Mouse (Mus musculus): ENCODE data around the gene Cpa2. TPM values are rescaled to one million over a fixed set of nuclear protein-coding genes. Genes with fewer than 3 reads are reported as not detected.
A peak's percentile ranks its signal among the peaks of the same experiment; 100 is the strongest.

The Cpa2 gene
- polyA plus RNA-seq, 2 experiments from 2014 or later = 1.0 to 1.2 TPM

DNA sequence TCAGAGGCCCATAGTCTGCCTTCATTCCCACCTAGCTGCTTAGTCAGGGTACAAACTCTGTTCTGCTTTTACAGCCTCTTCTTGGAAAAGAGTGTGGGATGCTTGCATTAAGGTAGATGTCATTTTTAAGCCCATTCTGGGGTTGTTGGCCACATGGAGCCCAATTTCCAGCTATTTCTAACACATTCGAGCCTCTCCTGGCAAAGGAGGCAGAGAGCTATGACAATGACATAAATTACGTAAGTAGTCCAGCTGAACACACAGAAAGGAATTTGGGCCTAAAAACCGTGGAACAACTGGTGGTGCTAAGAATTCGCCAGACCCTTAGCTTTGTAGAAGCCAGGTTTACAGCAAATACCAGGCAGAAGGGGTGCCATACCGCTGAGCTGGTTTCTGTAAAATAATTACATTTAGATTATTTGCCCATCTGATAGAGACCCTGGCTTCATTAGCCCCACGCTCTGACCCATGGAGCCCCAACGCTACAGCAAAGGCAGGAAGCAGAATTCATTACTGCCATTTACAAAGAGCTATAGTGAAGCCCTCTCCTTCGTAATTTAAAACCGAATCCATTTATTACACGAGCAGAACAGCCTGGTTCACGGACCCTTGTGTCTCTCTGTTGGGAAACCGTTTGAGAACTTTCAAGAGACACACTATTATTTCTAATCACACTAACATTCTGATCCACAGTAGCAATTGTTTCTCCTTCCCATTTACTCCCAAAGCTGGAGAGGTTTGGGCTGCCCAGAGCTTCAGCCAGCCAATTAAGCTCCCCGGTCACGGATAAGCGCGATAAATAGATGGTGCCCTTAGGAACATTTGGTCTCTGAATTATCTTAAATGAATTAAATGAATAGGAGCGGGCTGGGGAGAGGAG is 38.8 kb downstream of the Cpa2 start:
- ATAC-seq = no peak

DNA sequence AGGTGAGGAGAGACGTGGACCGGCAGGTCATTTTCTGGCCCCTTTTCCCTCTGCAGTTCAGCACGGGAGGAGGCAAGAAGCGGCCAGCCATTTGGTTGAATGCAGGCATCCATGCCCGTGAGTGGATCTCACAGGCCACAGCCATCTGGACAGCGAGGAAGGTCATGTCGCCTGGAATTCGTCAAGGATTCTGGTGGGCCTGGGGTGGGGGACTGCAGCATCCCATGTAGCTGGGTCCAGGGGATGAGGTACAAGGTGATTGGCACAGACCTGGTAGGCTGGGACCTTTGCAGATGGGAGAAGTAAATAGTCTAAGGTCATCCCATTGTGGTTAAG is 39.4 kb downstream of the Cpa2 start:
- ATAC-seq = no peak

DNA sequence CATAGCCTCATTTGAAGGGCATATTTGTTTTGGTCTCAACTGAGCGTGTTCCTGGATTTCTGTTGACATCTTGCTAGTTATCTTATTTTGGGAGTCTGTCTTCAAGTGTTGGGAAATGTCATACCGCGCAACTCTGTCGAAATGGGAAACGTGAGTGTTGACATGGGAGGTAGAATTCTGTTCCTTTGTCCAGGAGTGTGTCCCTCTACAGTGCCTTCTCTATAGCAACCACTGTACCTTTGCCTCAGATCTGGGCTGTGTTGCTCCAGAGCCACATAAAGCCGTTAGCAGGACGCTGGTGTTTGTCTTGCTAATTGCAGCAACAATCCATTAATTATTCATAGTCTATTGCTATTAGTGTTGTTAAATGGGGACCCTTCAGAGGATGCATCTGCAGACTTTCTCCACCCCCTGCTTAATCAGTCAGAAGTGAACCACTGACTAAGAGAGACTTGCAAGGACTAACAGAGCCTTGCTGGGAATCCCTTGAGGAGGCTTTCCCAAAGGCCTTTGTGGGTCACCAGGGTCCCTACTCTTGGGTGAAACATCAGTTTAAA is 45.6 kb downstream of the Cpa2 start:
- no peak for ATAC-seq

DNA sequence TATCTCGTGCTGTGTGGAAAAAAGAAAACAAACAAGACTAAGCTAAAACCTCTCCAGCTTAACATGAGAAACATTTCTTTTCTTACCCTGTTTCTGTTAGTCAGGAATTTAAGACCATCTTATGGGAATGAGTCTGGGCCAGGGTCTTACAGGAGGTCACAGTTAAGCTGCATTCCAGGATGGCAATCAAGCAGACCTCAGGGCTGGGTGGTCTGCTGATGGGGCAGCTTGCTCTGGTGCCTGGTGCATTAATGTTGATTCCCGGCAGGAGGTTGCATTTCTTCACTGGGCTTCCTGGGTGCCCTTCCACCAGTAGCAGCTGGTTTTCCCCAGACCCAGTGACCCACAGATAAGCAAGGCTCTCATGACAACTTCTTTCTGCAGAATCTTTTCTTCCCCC is 48.4 kb downstream of the Cpa2 start:
- ATAC-seq = no peak

DNA sequence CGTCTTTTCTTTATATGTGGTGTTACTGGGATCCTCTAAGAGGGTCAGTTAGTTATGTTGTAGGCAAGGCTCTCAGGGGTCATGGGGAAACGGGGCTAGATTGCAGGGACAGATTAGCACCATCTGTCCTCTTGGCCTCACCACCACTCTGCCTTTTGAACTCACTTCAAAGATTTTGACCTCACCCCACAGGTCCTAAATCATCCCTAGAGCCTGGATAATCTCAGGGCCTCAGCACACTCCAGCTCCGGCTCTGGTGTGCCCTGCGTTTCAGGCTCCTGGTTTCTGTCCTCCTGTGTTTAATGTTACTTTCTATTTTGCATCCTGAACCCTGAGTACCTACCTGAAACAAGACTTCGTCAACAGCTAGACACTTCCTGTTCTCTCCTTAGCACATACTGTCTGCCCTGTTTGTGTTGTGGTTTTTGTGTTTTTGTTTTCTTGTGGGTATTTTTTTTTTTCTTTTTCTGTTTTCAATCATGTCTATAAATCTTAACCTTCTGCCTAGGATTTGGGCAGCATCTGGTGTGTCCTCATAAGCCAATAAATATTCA is 50.5 kb downstream of the Cpa2 start:
- ATAC-seq = peak; percentile 92

DNA sequence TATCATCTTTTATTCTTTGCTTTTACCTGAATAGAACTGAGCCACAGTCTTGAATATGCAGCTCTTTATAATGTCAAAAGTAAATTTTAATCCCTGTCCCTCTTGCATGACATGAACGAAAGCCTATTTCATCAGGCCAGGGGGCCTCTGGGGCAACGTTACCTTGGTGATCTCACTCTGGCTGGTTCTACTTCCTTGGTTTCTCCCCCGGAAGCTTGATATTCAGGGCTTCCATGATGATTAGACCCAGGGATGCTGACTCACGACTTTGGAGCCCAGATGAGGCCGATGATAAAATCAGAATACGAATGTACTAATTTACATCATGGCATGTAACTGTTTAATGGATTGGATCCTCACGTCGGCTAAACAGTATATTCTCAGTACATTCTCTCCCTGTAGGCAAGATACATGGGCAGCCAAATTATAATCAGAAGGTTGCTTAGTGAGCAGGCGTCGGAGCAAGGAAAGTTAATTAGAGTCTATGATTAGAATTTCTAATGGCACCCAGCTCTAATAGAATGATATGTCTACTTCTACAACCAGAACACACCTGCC is 51.1 kb downstream of the Cpa2 start:
- peak; percentile 13 for ATAC-seq

DNA sequence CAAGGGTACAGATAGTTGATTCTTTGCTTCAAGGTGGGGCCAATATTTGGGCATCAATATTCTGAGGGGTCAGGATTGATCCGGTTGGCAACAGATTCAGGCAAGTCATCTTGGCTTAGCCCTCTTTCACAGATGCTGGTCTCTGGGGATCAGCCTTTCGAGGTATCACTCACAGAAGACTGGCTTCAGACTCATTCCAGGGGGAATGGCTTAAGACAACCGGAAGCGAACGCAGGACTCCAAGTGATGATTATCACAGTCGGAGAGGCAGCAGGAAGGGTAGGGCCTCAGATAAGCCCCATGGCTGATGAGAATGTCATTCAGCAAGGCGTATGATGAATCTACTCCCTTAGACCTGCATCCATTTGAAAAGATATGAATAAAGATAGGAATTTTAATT is 53.0 kb downstream of the Cpa2 start:
- ATAC-seq = no peak

DNA sequence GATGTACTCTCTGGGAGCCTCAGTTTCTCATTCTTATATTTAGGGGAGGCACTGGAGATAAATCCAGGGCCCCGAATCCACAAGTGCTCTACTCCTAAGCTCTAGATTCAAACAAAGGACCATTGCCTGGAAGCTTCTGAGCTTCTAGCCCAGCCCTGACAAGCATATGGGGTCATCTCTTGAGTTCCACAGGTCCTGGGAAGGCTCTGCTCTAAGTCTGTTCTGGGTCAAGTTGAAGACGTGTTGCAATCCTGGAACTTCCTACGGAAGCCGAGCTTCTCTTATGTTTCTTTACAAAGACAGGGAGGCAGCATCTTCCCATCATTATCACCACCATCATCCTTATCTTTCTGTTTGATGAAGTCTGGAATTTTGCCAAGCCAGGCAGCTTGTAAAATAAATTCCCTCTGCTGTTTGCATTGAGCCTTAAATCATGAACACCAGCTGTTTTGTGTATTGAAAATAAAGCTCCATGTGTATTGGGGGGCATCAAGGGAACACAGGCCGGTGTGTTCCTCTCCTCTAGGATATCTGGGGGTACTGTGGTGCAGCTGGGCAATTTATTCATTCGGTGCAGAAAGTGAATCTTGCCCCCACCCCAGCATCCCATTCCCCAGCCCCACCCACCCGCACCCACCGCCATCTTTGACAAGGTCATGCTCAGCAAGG is 55.0 kb downstream of the Cpa2 start:
- ATAC-seq = no peak

DNA sequence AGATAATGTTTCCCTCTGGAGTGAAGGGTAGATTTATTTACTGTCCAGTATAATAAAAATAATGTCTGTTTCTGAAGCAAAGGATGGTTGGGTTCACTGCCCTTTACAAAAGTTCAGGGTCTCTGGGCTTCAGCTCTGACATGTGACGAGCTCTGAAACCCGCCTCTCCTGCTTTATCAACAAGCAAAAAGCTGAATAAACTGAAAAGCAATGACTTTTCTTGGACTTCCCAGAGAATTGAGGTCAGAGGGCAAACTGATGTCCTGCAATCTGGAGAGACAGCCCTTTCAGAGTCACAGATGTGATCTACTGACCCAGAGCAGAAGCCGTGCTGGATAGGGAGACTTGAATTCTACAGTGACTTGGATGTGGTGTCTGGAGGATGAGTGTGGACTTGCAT is 58.7 kb downstream of the Cpa2 start:
- no peak for ATAC-seq

DNA sequence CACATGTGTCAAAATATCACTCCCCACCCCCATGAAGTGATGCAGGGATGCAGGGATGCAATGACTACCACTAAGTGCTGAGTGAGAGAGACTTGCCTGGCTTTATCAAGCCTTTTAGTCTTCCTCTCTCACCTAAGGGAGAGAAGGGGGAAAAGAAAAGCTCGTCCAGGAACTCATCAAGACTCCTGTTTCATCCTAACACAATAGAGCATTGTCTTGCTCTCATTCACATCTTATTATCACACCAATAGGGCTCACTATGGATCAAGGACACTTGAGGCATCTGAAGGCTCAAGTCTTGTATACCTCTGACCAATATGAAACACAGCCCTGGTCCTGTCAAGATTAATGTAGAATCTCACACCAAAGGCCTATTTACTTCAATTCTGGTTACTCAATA is 59.6 kb downstream of the Cpa2 start:
- ATAC-seq = no peak

DNA sequence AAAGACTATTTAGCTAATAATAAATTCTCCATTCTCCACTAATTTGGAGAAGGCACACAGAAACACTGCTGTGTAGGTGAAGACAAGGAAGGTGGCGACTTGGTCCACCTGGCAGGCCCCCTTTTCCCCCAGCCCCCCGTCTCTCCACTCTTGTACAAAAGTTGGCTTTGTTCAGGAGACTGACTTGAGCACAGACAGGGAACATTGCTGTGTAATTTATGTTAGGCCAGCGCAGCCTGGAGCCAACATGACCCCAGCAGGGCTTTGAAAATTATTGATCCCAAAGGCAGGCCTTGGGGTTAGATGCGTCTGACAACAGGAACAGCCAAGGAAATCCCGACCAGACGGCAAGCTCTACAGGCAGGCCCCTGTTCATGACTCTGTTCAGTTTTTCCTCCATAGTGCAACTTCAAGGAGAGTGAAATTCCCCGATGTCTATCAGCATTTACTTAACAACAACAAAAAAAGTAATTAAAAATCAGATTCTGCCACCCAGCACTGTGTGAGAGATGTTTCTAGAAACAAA is 63.0 kb downstream of the Cpa2 start:
- no peak for ATAC-seq

DNA sequence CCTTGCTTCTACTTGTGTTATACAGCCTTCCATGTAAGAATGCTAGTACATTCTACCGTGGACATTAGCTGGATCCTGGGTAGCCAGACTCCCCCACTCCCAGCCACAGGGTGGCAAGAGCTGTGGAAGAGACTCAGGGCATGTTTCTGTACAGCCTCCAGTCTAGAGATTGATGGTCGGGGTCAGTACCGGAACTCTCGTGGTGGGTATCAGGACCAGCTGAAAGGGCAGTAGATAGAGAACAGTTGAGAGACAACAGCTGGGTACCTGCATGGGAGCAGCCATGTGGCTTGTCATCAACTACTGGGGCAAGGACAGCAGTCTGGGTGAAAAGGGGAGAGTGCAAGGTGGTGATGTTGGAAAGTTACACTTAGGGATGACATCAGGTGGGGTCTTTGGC is 63.7 kb downstream of the Cpa2 start:
- no peak for ATAC-seq

DNA sequence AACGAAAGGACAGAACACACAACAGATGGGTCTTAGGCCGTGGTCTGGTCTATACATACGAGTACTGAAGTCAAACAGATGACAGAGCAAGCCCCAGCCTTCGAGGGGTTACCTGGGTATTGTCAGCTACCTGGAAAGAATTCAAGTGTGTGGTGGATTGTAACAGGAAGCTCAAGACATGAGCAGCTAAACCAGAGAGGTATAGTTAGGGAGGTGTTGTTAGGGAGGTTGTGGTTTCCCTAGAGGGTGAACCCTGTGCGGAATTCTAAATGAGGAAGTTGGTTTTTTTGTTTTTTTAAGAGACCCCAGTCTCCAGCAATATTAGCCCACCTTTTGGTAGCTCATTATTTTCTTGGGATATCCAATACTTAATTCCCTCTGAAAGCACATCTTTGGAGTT is 64.3 kb downstream of the Cpa2 start:
- no peak for ATAC-seq

DNA sequence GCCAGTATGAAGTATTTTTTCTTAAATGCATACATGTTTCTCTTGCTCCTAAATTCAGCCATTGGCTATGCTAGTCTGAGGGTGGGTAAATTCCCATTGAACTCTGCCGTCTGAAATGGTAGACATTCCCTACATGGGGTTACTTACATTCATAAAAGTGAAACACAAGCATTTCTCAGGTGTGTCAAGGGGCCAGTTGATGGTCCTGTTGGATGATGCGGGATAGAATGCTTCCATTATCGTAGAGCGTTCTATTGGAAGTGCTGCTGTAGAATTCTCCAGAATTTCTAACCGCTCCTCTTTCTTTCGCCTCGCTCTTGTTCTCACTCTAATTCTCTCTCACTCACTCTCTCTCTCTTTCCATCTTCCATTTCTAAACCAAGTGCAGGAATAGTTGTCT is 69.3 kb downstream of the Cpa2 start, which contains the start of gene Cpa5:
Gene Cpa5, plus strand, starts transcription at position 301 of the 400 bp plus-strand sequence.
- no peak for ATAC-seq

DNA sequence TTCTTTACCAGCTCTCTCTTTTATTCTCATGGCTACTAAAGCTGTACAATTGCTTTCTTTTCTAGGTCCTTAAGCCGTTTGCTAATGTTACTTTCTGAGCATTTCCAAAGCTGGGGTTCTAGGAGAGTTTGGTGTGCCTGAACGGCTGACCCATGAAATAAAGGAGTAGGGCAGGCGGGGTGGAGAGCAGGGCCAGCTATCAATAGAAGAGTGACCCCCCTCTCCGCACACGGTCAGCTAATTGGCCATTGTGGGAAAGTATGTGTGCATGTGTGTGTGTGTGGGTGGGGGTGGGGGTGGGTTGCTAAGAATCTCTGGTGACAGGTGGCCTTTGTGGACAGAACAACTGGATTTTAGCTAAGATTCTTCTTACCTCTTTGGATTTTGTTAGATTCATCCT is 69.8 kb downstream of the Cpa2 start:
- ATAC-seq = no peak

Other genes starting within 250 kb of the Cpa2 start
- 100 to 1,000 TPM; 145 to 167 TPM for gene Ube2h, start 237.0 kb upstream of the Cpa2 start, polyA plus RNA-seq (2017; shearing (Covaris generic))
- 10 to 100 TPM; 47.5 to 63.3 TPM for gene Zc3hc1, start 150.6 kb upstream of the Cpa2 start, polyA plus RNA-seq (2017; shearing (Covaris generic))
- gene Klhdc10, start 139.7 kb upstream of the Cpa2 start, polyA plus RNA-seq (2017; shearing (Covaris generic)) = 1 to 10 TPM; 2.4 to 3.4 TPM
- gene Tmem209, start 31.8 kb upstream of the Cpa2 start, polyA plus RNA-seq (2017; shearing (Covaris generic)) = 10 to 100 TPM; 59.9 to 60.8 TPM
- not detected for gene Ssmem1, start 31.7 kb upstream of the Cpa2 start, polyA plus RNA-seq (2017; shearing (Covaris generic))
- gene Cpa4, start 26.8 kb downstream of the Cpa2 start, polyA plus RNA-seq (2017; shearing (Covaris generic)) = not detected
- not detected for gene Cpa5, start 69.4 kb downstream of the Cpa2 start, polyA plus RNA-seq (2017; shearing (Covaris generic))
- gene Cpa1, start 97.6 kb downstream of the Cpa2 start, polyA plus RNA-seq (2017; shearing (Covaris generic)) = not detected
- gene Cep41, start 152.2 kb downstream of the Cpa2 start, polyA plus RNA-seq (2017; shearing (Covaris generic)) = 10 to 100 TPM; 11.3 to 12.6 TPM
- 1 to 10 TPM; 1.2 to 1.6 TPM for gene Mest, start 182.0 kb downstream of the Cpa2 start, polyA plus RNA-seq (2017; shearing (Covaris generic))